Mouse (Mus musculus) macrophage (primary cell): ENCODE data around the gene Mob3b. TPM values are rescaled to one million over a fixed set of nuclear protein-coding genes. Genes with fewer than 3 reads are reported as not detected.

ENCODE experiments used
- H3K27ac ChIP-seq: fragments of 350-480 bp; formaldehyde crosslinking; 2 replicates; pipeline ENCODE4 v1.9.0; 2021
- H3K36me3 ChIP-seq: fragments of 350-480 bp; formaldehyde crosslinking; 2 replicates; pipeline ENCODE4 v1.9.0; 2021; ENCODE audit errors: inconsistent target
- H3K4me3 ChIP-seq: fragments of 350-480 bp; formaldehyde crosslinking; 2 replicates; pipeline ENCODE4 v1.9.0; 2021; ENCODE audit errors: inconsistent target
- H3K79me2 ChIP-seq: fragments of 350-480 bp; formaldehyde crosslinking; 2 replicates; pipeline ENCODE4 v1.9.0; 2021; ENCODE audit errors: inconsistent target
- WGBS: methylation state at CpG from one replicate; pipeline ENCODE4 v1.1.7; 2026; ENCODE audit warnings: inconsistent platforms; ENCODE audit not compliant: missing documents; 5-methylcytosine and 5-hydroxymethylcytosine counted together
- polyA plus RNA-seq: library from polyadenylated mRNA; stranded (reverse); fragments of 250-400 nt; gene quantifications from 3 replicates; pipeline ENCODE4 v1.2.4, GENCODE M21; 2018; ENCODE audit warnings: inconsistent platforms

Mob3b gene
- polyA plus RNA-seq, 1 experiment from 2014 or later, result 1.3 TPM

GRCm38 (mm10) chr4:35004473-35004872 lies 152.8 kb downstream of the Mob3b start:
- 64% methylated on average over 8 of the region's 8 CpGs for WGBS
- Histone ChIP-seq H3K4me3 (no peak overlapping the region), H3K27ac (no peak overlapping the region), H3K36me3 (no peaks in the 10 kb centered on the region), H3K79me2 (no peaks in the 10 kb centered on the region)

DNA sequence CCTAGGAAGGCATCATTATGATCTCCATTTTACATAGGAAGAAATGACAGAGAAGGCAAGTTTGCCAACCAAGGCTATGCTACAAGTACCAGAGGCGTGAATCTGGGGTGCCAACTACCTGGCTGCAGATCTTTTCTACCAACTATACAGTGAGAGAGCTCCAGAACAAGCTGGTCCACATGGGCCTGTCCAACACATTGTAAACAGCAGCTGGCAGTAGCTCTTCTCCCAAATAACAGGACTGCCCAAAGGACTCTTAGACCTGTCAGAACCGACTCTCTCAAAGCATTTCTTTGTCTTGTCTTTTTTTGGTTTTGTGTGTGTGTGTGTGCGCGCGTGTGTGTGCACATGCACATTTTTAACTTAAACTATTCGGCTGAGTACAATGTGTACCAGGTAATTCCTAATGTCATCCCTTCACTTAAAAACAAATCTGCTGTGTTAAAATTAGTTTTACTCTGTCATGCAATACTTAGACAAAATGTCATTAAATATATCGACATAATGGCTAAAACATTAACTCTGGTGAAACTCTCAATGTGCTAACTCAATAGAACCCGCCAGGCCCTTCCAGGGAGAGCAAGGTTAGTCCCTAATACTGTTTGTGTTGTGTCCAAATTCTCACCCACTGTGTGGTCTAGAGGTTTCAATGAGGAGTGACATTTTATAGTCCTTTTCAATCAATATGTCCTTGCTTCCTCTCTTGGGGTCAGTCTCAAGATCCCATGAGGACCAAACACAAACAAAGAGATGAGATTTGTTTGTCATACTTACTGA lies 153.5 kb downstream of the Mob3b start:
- H3K4me3 ChIP-seq, result no peak overlapping the region
- H3K79me2 ChIP-seq, result no peaks in the 10 kb centered on the region
- no peaks in the 10 kb centered on the region for H3K36me3 ChIP-seq
- 98% methylated on average over 8 of the region's 8 CpGs for WGBS
- H3K27ac ChIP-seq, result no peak overlapping the region

DNA sequence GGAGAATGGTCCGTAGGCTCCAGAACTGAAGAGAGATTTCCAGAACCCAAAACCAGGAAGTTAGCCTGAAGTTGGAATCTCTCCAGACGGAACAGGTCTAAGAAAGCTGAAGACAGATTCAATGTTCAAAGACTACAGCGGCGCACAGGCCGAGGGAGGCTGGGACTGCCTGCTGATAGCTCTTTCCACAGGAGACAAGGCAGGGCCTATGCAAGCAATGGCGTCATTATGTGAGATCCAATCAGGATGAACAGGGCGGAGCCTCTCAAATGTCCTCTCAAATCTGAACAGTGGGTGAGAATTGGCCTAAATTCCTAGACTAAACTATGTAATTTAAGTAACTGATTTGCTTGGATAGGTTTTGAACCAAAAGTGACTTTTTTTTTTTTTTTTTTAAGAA lies 160.7 kb downstream of the Mob3b start:
- no peak overlapping the region for H3K27ac ChIP-seq
- H3K79me2 ChIP-seq, result no peaks in the 10 kb centered on the region
- H3K36me3 ChIP-seq, result no peaks in the 10 kb centered on the region
- no peak overlapping the region for H3K4me3 ChIP-seq
- WGBS, result 96% methylated on average over 7 of the region's 7 CpGs

DNA sequence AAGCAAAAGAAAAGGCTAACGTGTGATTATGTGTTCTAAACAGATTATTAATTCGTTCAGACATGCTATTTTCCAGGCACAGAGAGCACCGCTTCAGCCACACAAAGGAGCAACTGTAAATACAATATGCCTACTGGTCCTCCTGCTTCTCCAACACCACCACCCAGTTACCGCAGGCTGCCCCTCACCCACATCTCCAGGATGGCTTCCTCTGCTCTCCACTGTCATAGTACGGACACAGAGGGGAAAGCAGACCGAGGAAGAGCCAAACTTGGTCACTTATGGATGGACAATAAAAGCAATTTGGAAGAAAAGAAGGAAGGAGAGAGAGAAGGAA lies 163.7 kb downstream of the Mob3b start:
- WGBS, result 92% methylated on average over 5 of the region's 6 CpGs
- H3K4me3 ChIP-seq, result no peak overlapping the region
- no peaks in the 10 kb centered on the region for H3K79me2 ChIP-seq
- H3K27ac ChIP-seq, result no peak overlapping the region
- H3K36me3 ChIP-seq, result no peaks in the 10 kb centered on the region

DNA sequence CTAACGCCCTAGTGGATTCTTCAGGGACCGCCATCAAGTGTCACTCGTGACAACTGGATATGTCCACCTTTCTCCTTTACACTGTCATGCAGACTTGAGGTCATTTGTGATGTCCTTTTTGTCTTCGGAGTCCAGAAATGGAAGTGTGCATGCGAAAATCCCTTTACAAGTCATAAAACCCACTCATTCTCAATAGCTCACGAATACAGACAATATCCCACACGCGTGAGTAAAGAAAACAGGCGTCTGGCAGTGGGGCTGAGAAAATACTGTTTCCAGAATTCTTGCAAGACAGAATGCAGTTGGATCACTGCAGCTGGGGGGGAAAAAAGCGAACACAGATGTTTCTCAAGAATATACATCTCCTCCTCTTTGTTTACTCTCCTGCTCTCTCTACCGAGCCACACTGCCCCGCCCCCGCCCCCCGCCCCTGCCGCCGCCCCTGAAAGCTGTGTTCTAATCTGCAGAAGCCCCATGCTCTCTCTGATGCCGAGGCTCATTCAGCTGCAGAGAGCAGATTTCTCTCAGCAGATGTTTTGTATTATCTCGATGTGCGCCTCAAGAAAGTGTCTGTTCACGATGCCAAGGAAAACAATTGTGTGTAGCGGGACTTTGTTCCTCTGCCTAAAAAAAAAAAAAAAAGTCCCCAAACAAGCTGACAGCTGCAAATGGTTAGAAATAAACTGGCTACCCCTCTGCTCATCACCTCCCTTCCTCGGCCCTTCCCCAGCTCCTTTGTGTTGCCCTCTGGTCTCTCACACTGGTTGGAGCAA lies 164.2 kb downstream of the Mob3b start:
- WGBS, result 86% methylated on average over 22 of the region's 22 CpGs

GRCm38 (mm10) chr4:34991891-34992865 lies 165.1 kb downstream of the Mob3b start:
- no peaks in the 10 kb centered on the region for H3K36me3 ChIP-seq
- H3K4me3 ChIP-seq, result no peak overlapping the region
- WGBS, result 93% methylated on average over 21 of the region's 22 CpGs
- no peaks in the 10 kb centered on the region for H3K79me2 ChIP-seq
- H3K27ac ChIP-seq, result no peak overlapping the region

More for the DNA sequence above, 164.2 kb downstream of the Mob3b start:
- no peak overlapping the region for H3K27ac ChIP-seq
- H3K79me2 ChIP-seq, result no peaks in the 10 kb centered on the region
- no peak overlapping the region for H3K4me3 ChIP-seq
- no peaks in the 10 kb centered on the region for H3K36me3 ChIP-seq

DNA sequence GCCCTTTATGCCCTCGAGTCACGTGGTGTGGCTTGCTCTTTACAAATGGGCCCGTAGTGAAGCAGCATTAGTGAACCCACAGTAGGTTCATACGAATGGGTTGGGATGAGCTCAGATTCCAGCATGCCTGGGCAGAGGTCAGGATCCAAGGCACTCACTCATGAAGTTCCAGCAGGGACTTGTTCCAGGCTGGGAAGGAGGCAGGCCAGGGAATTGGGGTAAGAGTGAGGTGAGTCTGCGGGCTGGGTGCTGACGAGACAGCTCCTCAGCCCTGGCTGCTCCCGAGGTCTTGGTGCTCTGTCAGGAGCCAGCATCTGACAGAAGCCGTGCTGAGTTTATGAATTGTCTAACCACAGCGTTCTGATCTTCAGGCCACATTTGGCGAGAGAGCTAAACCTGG lies 166.2 kb downstream of the Mob3b start:
- WGBS, result 76% methylated on average over 9 of the region's 10 CpGs
- H3K36me3 ChIP-seq, result no peaks in the 10 kb centered on the region
- no peaks in the 10 kb centered on the region for H3K79me2 ChIP-seq
- H3K27ac ChIP-seq, result no peak overlapping the region
- H3K4me3 ChIP-seq, result no peak overlapping the region

DNA sequence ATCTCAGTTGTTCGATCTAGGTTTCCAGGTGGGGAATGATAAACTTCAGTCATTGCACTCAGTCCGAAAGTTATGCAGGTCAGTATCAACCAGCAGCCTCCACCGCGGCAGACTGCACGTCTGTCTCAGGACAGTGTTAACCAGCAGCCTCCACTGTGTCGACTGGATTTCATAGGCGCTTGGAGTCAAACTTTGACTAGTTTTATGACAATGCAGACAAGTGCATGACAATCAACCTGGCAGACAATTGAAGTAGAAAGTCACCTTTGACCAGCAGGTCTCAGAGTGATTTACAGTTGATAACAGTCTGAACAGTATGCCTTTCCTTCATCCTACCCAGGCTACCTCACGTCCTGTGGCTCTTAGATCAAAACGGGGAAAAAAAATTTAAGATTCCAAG lies 166.6 kb downstream of the Mob3b start:
- 93% methylated on average over 9 of the region's 9 CpGs for WGBS
- H3K36me3 ChIP-seq, result no peaks in the 10 kb centered on the region
- H3K79me2 ChIP-seq, result no peaks in the 10 kb centered on the region
- no peak overlapping the region for H3K4me3 ChIP-seq
- H3K27ac ChIP-seq, result no peak overlapping the region

DNA sequence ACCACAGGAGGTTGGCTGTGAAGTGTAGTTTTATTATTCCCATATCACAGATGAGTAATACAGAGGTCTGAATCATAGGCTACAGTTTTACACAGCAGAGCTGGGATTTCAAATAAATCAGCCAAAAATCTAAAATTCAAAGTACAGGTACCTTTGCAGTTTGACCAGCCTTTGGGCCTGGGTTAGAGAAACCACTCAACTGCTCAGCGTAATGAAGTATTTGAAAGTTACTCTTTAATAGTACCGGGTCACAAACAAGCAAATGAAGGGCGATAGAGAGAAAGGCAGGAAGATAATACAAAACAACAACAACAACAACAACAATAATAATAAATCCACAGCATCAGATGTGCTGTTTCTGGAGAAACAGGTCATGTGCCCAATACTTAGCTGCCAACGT lies 169.7 kb downstream of the Mob3b start:
- Histone ChIP-seq H3K4me3 (no peak overlapping the region), H3K27ac (no peak overlapping the region), H3K79me2 (no peaks in the 10 kb centered on the region), H3K36me3 (no peaks in the 10 kb centered on the region)
- WGBS, result 93% methylated on average over 3 of the region's 4 CpGs

DNA sequence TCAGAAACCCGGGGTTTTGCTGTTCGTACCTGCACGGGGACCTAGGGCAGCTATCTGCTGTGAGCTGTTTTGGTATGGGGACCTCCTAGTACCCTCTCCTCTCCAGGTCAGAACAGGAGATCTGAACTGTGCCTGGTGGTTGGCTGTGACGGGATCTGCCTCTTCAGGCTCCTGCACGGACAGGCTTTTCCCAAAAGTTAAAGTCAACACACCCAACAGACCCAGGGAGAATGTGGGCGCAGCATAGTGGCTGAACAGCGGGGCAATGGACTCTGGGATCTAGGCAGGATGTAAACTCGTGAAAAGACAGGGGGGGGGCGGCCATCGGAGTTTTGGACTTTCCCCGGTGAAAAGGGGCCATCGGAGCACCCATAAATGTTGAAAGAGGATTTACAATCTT lies 170.2 kb downstream of the Mob3b start:
- no peaks in the 10 kb centered on the region for H3K36me3 ChIP-seq
- no peaks in the 10 kb centered on the region for H3K79me2 ChIP-seq
- 83% methylated on average over 11 of the region's 12 CpGs for WGBS
- no peak overlapping the region for H3K27ac ChIP-seq
- no peak overlapping the region for H3K4me3 ChIP-seq

GRCm38 (mm10) chr4:34986647-34987046 lies 170.6 kb downstream of the Mob3b start:
- H3K4me3 ChIP-seq, result no peak overlapping the region
- H3K36me3 ChIP-seq, result no peaks in the 10 kb centered on the region
- no peaks in the 10 kb centered on the region for H3K79me2 ChIP-seq
- 50% methylated on average over 4 of the region's 4 CpGs for WGBS
- no peak overlapping the region for H3K27ac ChIP-seq

- Histone ChIP-seq H3K27ac (no peak overlapping the region), H3K79me2 (no peaks in the 10 kb centered on the region), H3K36me3 (no peaks in the 10 kb centered on the region), H3K4me3 (no peak overlapping the region)
- 92% methylated on average over 4 of the region's 4 CpGs for whole genome bisulfite sequencing
Measured at GRCm38 (mm10) chr4:34984377-34984776, 172.9 kb downstream of the Mob3b start.

DNA sequence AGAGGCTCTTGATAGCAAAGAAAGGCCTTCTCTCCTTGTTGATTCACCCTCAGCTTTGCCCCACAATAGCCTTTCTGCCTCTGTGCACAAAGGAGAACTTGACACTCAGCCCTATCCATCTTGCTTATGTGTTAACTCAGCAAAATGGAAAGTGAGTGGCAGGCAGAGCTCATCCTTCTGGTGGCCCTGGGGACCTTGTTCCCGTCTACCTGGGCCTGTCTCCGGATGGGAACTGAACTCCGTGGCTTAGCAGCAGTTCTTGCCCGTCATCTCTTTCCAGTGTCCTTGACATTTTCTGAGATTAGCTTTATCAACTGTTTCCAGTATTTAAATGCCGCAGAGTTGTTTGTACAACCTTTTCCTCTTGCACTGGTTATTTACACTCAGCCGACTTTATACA lies 173.8 kb downstream of the Mob3b start:
- 97% methylated on average over 6 of the region's 6 CpGs for WGBS
- no peak overlapping the region for H3K4me3 ChIP-seq
- no peaks in the 10 kb centered on the region for H3K36me3 ChIP-seq
- no peaks in the 10 kb centered on the region for H3K79me2 ChIP-seq
- no peak overlapping the region for H3K27ac ChIP-seq

GRCm38 (mm10) chr4:34981301-34982172 lies 175.7 kb downstream of the Mob3b start:
- H3K4me3 ChIP-seq, result no peak overlapping the region
- H3K27ac ChIP-seq, result no peak overlapping the region
- H3K36me3 ChIP-seq, result no peaks in the 10 kb centered on the region
- 95% methylated on average over 8 of the region's 8 CpGs for WGBS
- no peaks in the 10 kb centered on the region for H3K79me2 ChIP-seq
